Mouse (Mus musculus) CH12.LX (cell line): ENCODE results near the gene Hils1. TPM values are rescaled to one million over a fixed set of nuclear protein-coding genes. Genes with fewer than 3 reads are reported as not detected.

Experiments used
- DNase-seq: peaks from one replicate; pipeline ENCODE4 v3.0.0-alpha.2; 2013; ENCODE audit errors: extremely low read depth
- H3K27ac ChIP-seq: 2 replicates; pipeline ENCODE4 v1.5.1; 2012; ENCODE audit warnings: low read depth, mild to moderate bottlenecking, control low read depth, moderate library complexity; ENCODE audit not compliant: insufficient read depth
- H3K27me3 ChIP-seq: replicated peaks from 2 replicates; pipeline ENCODE3; 2012; ENCODE audit warnings: inconsistent platforms
- H3K36me3 ChIP-seq, 2 experiments: replicated peaks in 1 of 2; 2 replicates each; pipeline versions ENCODE3 to v1.6.1; 2012; ENCODE audit warnings: inconsistent platforms in 1 of 2, low read length in 1 of 2, mild to moderate bottlenecking in 1 of 2, mixed read lengths in 1 of 2, moderate library complexity in 1 of 2; ENCODE audit not compliant: control insufficient read depth in 1 of 2, insufficient read depth in 1 of 2
- H3K4me1 ChIP-seq, 2 experiments: 2 replicates each; pipeline ENCODE4 v1.6.1; 2012; ENCODE audit warnings: inconsistent platforms in 1 of 2, moderate library complexity in 1 of 2; ENCODE audit not compliant: insufficient read depth in 2 of 2, control insufficient read depth in 1 of 2
- H3K4me2 ChIP-seq: 2 replicates; pipeline ENCODE4 v1.6.1; 2012; ENCODE audit warnings: low read depth, mild to moderate bottlenecking, control low read depth; ENCODE audit not compliant: poor library complexity, insufficient read depth, severe bottlenecking
- H3K4me3 ChIP-seq, 3 experiments: fragments of 150-350 bp in 1 of 3; sonication (generic) in 1 of 3; replicated peaks in 1 of 3; 2 replicates each; pipeline versions ENCODE3 to v1.5.1; 2011 to 2012; ENCODE audit warnings: low read depth in 2 of 3, low read length in 2 of 3, mild to moderate bottlenecking in 2 of 3, moderate library complexity in 2 of 3, control low read depth in 1 of 3, improper control_type of control experiment in 1 of 3, inconsistent platforms in 1 of 3, mixed read lengths in 1 of 3; ENCODE audit not compliant: poor library complexity in 1 of 3
- H3K79me2 ChIP-seq: replicated peaks from 2 replicates; pipeline ENCODE4 v1.6.1; 2012; ENCODE audit warnings: mild to moderate bottlenecking, moderate library complexity; ENCODE audit not compliant: control insufficient read depth, poor library complexity, insufficient read depth, severe bottlenecking; ENCODE audit errors: extremely low read depth
- H3K9ac ChIP-seq: 2 replicates; pipeline ENCODE4 v1.6.1; 2012; ENCODE audit warnings: low read depth, mild to moderate bottlenecking, control low read depth, moderate library complexity; ENCODE audit not compliant: insufficient read depth
- H3K9me3 ChIP-seq: replicated peaks from 2 replicates; pipeline ENCODE3; 2012; ENCODE audit warnings: low read length, inconsistent platforms, mixed read lengths
- BHLHE40 ChIP-seq: IDR thresholded peaks from 2 replicates; pipeline ENCODE4 v1.6.1; 2011; ENCODE audit warnings: mild to moderate bottlenecking, low read depth, low read length, improper control_type of control experiment
- CHD1 ChIP-seq: IDR thresholded peaks from 2 replicates; pipeline ENCODE4 v1.6.1; 2012; ENCODE audit warnings: low read depth, low read length, improper control_type of control experiment, inconsistent platforms
- CHD2 ChIP-seq: IDR thresholded peaks from 2 replicates; pipeline ENCODE4 v1.6.1; 2011; ENCODE audit warnings: low read length, improper control_type of control experiment
- E2F4 ChIP-seq: IDR thresholded peaks from 2 replicates; pipeline ENCODE4 v1.6.1; 2011; ENCODE audit warnings: low read depth, low read length, improper control_type of control experiment; ENCODE audit not compliant: insufficient replicate concordance
- ETS1 ChIP-seq: conservative IDR thresholded peaks from 2 replicates; pipeline ENCODE4 v1.6.1; 2012; ENCODE audit warnings: low read depth, mild to moderate bottlenecking, inconsistent platforms, low read length, improper control_type of control experiment, moderate library complexity
- GABPA ChIP-seq: IDR thresholded peaks from 2 replicates; pipeline ENCODE4 v1.6.1; 2012; ENCODE audit warnings: low read depth, low read length, improper control_type of control experiment, inconsistent platforms; ENCODE audit not compliant: insufficient replicate concordance
- HCFC1 ChIP-seq: IDR thresholded peaks from 2 replicates; pipeline ENCODE4 v1.6.1; 2012; ENCODE audit warnings: low read depth, mild to moderate bottlenecking, inconsistent platforms, low read length, improper control_type of control experiment
- IRF4 ChIP-seq: IDR thresholded peaks from 2 replicates; pipeline ENCODE4 v1.6.1; 2014; ENCODE audit warnings: low read depth, mild to moderate bottlenecking, inconsistent platforms, low read length, improper control_type of control experiment
- JUN ChIP-seq: IDR thresholded peaks from 2 replicates; pipeline ENCODE4 v1.6.1; 2011; ENCODE audit warnings: low read depth, mild to moderate bottlenecking, low read length, improper control_type of control experiment, moderate library complexity; ENCODE audit not compliant: insufficient read depth
- KAT2A ChIP-seq: IDR thresholded peaks from 2 replicates; pipeline ENCODE4 v1.6.1; 2012; ENCODE audit warnings: low read length, improper control_type of control experiment, inconsistent platforms; ENCODE audit not compliant: insufficient replicate concordance
- MAFK ChIP-seq: IDR thresholded peaks from 2 replicates; pipeline ENCODE4 v1.6.1; 2011; ENCODE audit warnings: low read length, improper control_type of control experiment; ENCODE audit not compliant: insufficient replicate concordance
- MEF2A ChIP-seq: IDR thresholded peaks from 2 replicates; pipeline ENCODE4 v1.6.1; 2014; ENCODE audit warnings: low read depth, mild to moderate bottlenecking, inconsistent platforms, low read length, improper control_type of control experiment, borderline replicate concordance
- MXI1 ChIP-seq: IDR thresholded peaks from 2 replicates; pipeline ENCODE4 v1.6.1; 2011; ENCODE audit warnings: mild to moderate bottlenecking, low read depth, low read length, improper control_type of control experiment
- MYC ChIP-seq: IDR thresholded peaks from 2 replicates; pipeline ENCODE4 v1.6.1; 2011; ENCODE audit warnings: low read depth, mild to moderate bottlenecking, improper control_type of control experiment, low read length
- NELFE ChIP-seq: IDR thresholded peaks from 2 replicates; pipeline ENCODE4 v1.6.1; 2011; ENCODE audit warnings: low read depth, low read length, improper control_type of control experiment
- NRF1 ChIP-seq: IDR thresholded peaks from 2 replicates; pipeline ENCODE4 v1.6.1; 2014; ENCODE audit warnings: low read depth, mild to moderate bottlenecking, inconsistent platforms, low read length, improper control_type of control experiment, moderate library complexity
- POLR2A ChIP-seq: IDR thresholded peaks from 2 replicates; pipeline ENCODE4 v1.6.1; 2011; ENCODE audit warnings: low read depth, mild to moderate bottlenecking, improper control_type of control experiment, low read length
- RAD21 ChIP-seq: IDR thresholded peaks from 2 replicates; pipeline ENCODE4 v1.6.1; 2011; ENCODE audit warnings: low read depth, mild to moderate bottlenecking, low read length, improper control_type of control experiment, moderate library complexity
- RCOR1 ChIP-seq: conservative IDR thresholded peaks from 2 replicates; pipeline ENCODE4 v1.6.1; 2012; ENCODE audit warnings: low read depth, mild to moderate bottlenecking, inconsistent platforms, low read length, improper control_type of control experiment
- SIN3A ChIP-seq: IDR thresholded peaks from 2 replicates; pipeline ENCODE4 v1.6.1; 2012; ENCODE audit warnings: low read length, improper control_type of control experiment, inconsistent platforms
- TCF12 ChIP-seq: IDR thresholded peaks from 2 replicates; pipeline ENCODE4 v1.6.1; 2014; ENCODE audit warnings: low read depth, mild to moderate bottlenecking, inconsistent platforms, low read length, improper control_type of control experiment
- USF1 ChIP-seq: IDR thresholded peaks from 2 replicates; pipeline ENCODE4 v1.6.1; 2014; ENCODE audit warnings: low read depth, mild to moderate bottlenecking, inconsistent platforms, low read length, improper control_type of control experiment
- USF2 ChIP-seq: conservative IDR thresholded peaks from 2 replicates; pipeline ENCODE4 v1.6.1; 2011; ENCODE audit warnings: low read depth, low read length, improper control_type of control experiment
- ZC3H11A ChIP-seq: IDR thresholded peaks from 2 replicates; pipeline ENCODE4 v1.6.1; 2012; ENCODE audit warnings: low read depth, mild to moderate bottlenecking, inconsistent platforms, low read length, improper control_type of control experiment
- dilution Hi-C: fragments of 300-500 bp; cut with MboI; formaldehyde crosslinking; loops from 2 replicates; pipeline ENCODE4 v1.14.3; 2020; ENCODE audit warnings: low sequenced_read_pairs; ENCODE audit not compliant: extremely low pct_unique_long_range_greater_than_20kb, extremely low pct_ligation_motif_present
- in situ Hi-C: fragments of 300-500 bp; cut with MboI; formaldehyde crosslinking; loops from 3 replicates; pipeline ENCODE4 v1.14.3; 2019; ENCODE audit warnings: low sequenced_read_pairs, low pct_ligation_motif_present, low pct_unique_long_range_greater_than_20kb, mixed read lengths
- polyA plus RNA-seq: library from polyadenylated mRNA; unstranded; fragments of >175 nt; gene quantifications from 2 replicates; pipeline ENCODE4 v1.2.1, GENCODE M21; 2012; ENCODE audit warnings: low read depth; ENCODE audit not compliant: insufficient read length
- total RNA-seq, 2 experiments: library from RNA; depleted of rRNA; stranded (reverse); fragments of 300-350 nt in 1 of 2; fragments of >200 nt in 1 of 2; gene quantifications; 2 replicates each; pipeline ENCODE4 v1.2.3; 2012 to 2014

The Hils1 gene
- total and polyA plus RNA-seq, 3 experiments: not detected

GRCm38 (mm10) chr11:94924977-94925376 is 42.4 kb upstream of the Hils1 start:
- Histone ChIP-seq H3K9ac (no peak overlapping the region), H3K27ac (no peak overlapping the region), H3K9me3 (peaks cover 6% of the 10 kb centered on the region), H3K4me3 (no peak overlapping the region), H3K4me2 (no peak overlapping the region), H3K79me2 (no peaks in the 10 kb centered on the region), H3K36me3 (no peaks in the 10 kb centered on the region), H3K27me3 (peaks cover 80% of the 10 kb centered on the region), H3K4me1 (peaks cover 0 to 6% of the 10 kb centered on the region in 2 experiments; a peak in 2 of 4 replicates)
- dilution Hi-C loops: no loop called here
- TF ChIP-seq BHLHE40 (no peak), USF2 (no peak), E2F4 (no peak), CHD1 (no peak), MXI1 (no peak), IRF4 (no peak), SIN3A (no peak), RAD21 (no peak), JUN (no peak), HCFC1 (no peak), NRF1 (no peak), CHD2 (no peak), GABPA (no peak), TCF12 (no peak), RCOR1 (no peak), ETS1 (no peak), ZC3H11A (no peak), KAT2A (no peak), NELFE (no peak)
- in situ Hi-C loops: loop anchor here (5.0 kb wide), 1 partner anchor 48 kb away; no protein-coding TSS in a partner anchor
- no peak for DNase-seq

DNA sequence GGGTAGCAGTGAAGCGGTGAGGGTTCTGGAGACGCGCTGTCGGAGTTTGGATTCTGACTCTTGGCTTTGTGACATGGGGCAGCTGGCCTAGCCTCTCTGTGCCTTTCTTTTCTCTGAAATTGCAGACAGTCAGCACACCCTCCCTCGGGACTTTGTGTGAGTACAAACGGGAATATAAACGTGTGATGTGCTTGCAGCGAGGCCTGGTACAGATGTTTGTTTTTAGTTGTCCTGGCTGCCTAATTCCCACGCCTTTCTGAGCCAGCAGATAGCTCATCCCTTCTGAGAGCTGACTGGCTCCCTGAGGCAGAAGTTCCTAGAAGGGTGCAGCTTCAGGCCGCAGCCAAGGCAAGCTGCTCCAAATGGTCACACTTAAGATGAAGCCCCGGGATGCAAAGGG is 41.0 kb upstream of the Hils1 start:
- Histone ChIP-seq H3K4me2 (no peak overlapping the region), H3K27me3 (peaks cover 82% of the 10 kb centered on the region), H3K4me1 (peaks cover 0 to 6% of the 10 kb centered on the region in 2 experiments; a peak in 2 of 4 replicates), H3K27ac (no peak overlapping the region), H3K79me2 (no peaks in the 10 kb centered on the region), H3K9me3 (peaks cover 6% of the 10 kb centered on the region), H3K36me3 (no peaks in the 10 kb centered on the region), H3K4me3 (no peak overlapping the region), H3K9ac (no peak overlapping the region)
- in situ Hi-C loops (no loop called here), dilution Hi-C loops (no loop called here)
- no peak for DNase-seq
- TF ChIP-seq MAFK (no peak), POLR2A (no peak), MEF2A (no peak), USF1 (no peak), KAT2A (no peak), MYC (no peak), CHD2 (no peak)
